Mouse (Mus musculus): Measurements from ENCODE around the gene Epb41l2.

The Epb41l2 gene

DNA sequence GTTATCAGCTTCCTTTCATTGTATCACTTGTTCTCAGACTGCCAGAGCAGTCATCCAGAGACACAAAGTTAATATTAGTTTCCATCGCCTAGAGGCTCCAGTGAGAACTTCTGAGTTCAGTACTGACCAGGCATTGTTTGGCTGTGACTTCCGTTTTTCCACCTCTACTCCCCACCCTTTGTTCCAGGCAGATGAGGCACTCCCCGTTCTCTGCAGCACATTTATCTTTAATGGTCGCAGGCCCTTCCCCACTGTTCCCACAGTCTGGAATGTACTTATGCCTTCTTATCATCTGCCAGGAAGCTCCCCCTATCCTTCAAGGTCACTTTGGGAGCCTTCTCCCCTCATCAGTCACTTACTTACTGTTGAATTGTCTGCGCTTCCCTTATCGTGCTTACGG lies 67.9 kb downstream of the Epb41l2 start:
- Histone ChIP-seq H3K4me3 (replicated peaks; ENCODE audit: low read length) (peak overlapping the region; percentile 45), H3K27me3 (ENCODE audit: insufficient read depth, low read length) (no peaks in the 10 kb centered on the region), H3K36me3 (ENCODE audit: insufficient read depth, low read length) (0 out of 2 replicates have a peak, but pooled peaks cover 3% of the 10 kb centered on the region), H3K9me3 (ENCODE audit: low read length) (no peaks in the 10 kb centered on the region), H3K4me1 (replicated peaks; ENCODE audit: low read depth, low read length) (peaks cover 47% of the 10 kb centered on the region)
- TF ChIP-seq NANOG (IDR thresholded peaks at IDR 0.05; ENCODE audit: borderline replicate concordance, low read length) (peak; percentile 33; the same call in 1 of the 2 replicates), POU5F1 (IDR thresholded peaks at IDR 0.05; ENCODE audit: borderline replicate concordance, low read length) (no peak)

DNA sequence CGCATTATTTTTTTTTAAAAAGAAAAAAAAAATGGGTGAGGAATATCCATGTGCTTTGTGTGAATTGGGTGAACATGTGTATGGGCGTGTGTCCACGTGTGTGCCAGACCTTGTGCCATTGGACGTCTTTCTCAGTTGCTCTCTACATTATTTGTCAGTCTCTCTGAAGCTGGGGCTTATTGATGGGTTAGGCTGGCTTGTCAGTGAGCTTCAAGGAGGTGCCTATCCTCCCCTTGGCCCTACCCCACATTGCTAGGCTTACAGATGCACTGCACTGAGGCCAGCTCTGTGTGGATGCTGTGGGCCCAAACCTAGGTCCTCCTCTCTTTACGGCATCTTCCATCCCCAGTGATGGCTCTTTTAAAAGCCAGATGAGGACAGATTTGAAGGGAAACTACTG lies 69.1 kb downstream of the Epb41l2 start:
- 0 out of 2 replicates have a peak, but pooled peaks cover 3% of the 10 kb centered on the region for H3K36me3 ChIP-seq (ENCODE audit: insufficient read depth, low read length)
- no peaks in the 10 kb centered on the region for H3K27me3 ChIP-seq (ENCODE audit: insufficient read depth, low read length)
- no peaks in the 10 kb centered on the region for H3K9me3 ChIP-seq (ENCODE audit: low read length)
- H3K4me1 ChIP-seq (replicated peaks; ENCODE audit: low read depth, low read length), result peaks cover 58% of the 10 kb centered on the region
- TF ChIP-seq NANOG (IDR thresholded peaks at IDR 0.05; ENCODE audit: borderline replicate concordance, low read length) (no peak), CTCF (conservative IDR thresholded peaks at IDR 0.05; ENCODE audit: low read length) (no peak), POU5F1 (IDR thresholded peaks at IDR 0.05; ENCODE audit: borderline replicate concordance, low read length) (no peak)
- H3K4me3 ChIP-seq (replicated peaks; ENCODE audit: low read length), result no peak overlapping the region

DNA sequence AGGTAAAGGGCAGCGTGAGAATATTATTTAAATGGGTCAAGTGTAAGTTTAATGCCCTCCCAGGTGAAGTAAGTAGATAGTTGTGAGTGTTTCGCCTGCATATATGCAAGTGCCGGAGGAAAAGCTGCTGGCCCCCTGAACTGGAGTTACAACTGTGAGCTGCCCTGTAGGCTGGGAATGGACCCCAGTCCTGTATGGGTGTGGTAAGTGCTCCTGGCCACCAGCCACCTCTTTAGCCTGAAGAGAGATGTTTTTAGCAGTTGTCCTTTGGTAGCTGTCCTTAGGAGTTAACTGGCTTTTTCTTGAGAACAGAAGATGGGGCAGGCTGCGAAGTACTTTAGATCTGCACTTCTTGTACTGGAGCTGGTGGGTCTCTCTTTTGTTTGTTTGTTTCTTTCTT lies 69.7 kb downstream of the Epb41l2 start:
- Histone ChIP-seq H3K4me1 (replicated peaks; ENCODE audit: low read depth, low read length) (peaks cover 64% of the 10 kb centered on the region), H3K36me3 (ENCODE audit: insufficient read depth, low read length) (0 out of 2 replicates have a peak, but pooled peaks cover 3% of the 10 kb centered on the region), H3K9me3 (ENCODE audit: low read length) (no peaks in the 10 kb centered on the region), H3K27me3 (ENCODE audit: insufficient read depth, low read length) (no peaks in the 10 kb centered on the region), H3K4me3 (replicated peaks; ENCODE audit: low read length) (no peak overlapping the region)
- TF ChIP-seq POU5F1 (IDR thresholded peaks at IDR 0.05; ENCODE audit: borderline replicate concordance, low read length) (no peak), CTCF (conservative IDR thresholded peaks at IDR 0.05; ENCODE audit: low read length) (no peak), NANOG (IDR thresholded peaks at IDR 0.05; ENCODE audit: borderline replicate concordance, low read length) (no peak)

DNA sequence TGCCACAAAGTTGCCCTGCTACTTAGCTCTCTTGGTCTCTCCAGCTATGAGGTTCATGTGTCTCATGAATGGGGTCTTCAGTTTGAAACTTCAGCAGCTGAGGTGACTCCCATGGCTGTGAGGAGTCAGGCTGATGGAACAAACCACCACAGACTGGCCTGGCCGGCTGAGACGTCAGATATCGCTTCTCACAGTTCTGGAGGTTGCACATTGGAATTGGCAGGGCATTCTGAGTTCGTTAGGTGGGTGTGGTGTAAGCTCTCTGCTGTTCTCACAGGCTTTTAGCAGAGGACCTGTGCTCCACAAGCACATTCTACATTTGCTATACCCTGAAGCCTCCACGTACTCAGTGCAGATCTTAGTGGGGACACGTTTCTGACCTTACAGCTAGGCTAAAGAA lies 71.3 kb downstream of the Epb41l2 start:
- Histone ChIP-seq H3K36me3 (ENCODE audit: insufficient read depth, low read length) (0 out of 2 replicates have a peak, but pooled peaks cover 3% of the 10 kb centered on the region), H3K4me1 (replicated peaks; ENCODE audit: low read depth, low read length) (peaks cover 76% of the 10 kb centered on the region), H3K4me3 (replicated peaks; ENCODE audit: low read length) (no peak overlapping the region), H3K9me3 (ENCODE audit: low read length) (no peaks in the 10 kb centered on the region), H3K27me3 (ENCODE audit: insufficient read depth, low read length) (no peaks in the 10 kb centered on the region)
- TF ChIP-seq NANOG (IDR thresholded peaks at IDR 0.05; ENCODE audit: borderline replicate concordance, low read length) (no peak), POU5F1 (IDR thresholded peaks at IDR 0.05; ENCODE audit: borderline replicate concordance, low read length) (no peak), CTCF (conservative IDR thresholded peaks at IDR 0.05; ENCODE audit: low read length) (no peak)

- Histone ChIP-seq H3K27me3 (ENCODE audit: insufficient read depth, low read length) (no peaks in the 10 kb centered on the region), H3K4me3 (replicated peaks; ENCODE audit: low read length) (peak overlapping the region; percentile 77), H3K4me1 (replicated peaks; ENCODE audit: low read depth, low read length) (peaks cover 69% of the 10 kb centered on the region), H3K36me3 (ENCODE audit: insufficient read depth, low read length) (peaks cover 9% of the 10 kb centered on the region; the same call in 1 of the 2 replicates), H3K9me3 (ENCODE audit: low read length) (no peaks in the 10 kb centered on the region)
- TF ChIP-seq CTCF (conservative IDR thresholded peaks at IDR 0.05; ENCODE audit: low read length), result no peak
- TF ChIP-seq POU5F1 (IDR thresholded peaks at IDR 0.05; ENCODE audit: borderline replicate concordance, low read length), result no peak
- TF ChIP-seq NANOG (IDR thresholded peaks at IDR 0.05; ENCODE audit: borderline replicate concordance, low read length), result no peak
Observed at GRCm38 (mm10) chr10:25432351-25432750, 72.8 kb downstream of the Epb41l2 start.

GRCm38 (mm10) chr10:25432938-25433337 lies 73.3 kb downstream of the Epb41l2 start:
- H3K36me3 ChIP-seq (ENCODE audit: insufficient read depth, low read length), result peaks cover 9% of the 10 kb centered on the region; the same call in 1 of the 2 replicates
- H3K4me1 ChIP-seq (replicated peaks; ENCODE audit: low read depth, low read length), result peaks cover 68% of the 10 kb centered on the region
- TF ChIP-seq POU5F1 (IDR thresholded peaks at IDR 0.05; ENCODE audit: borderline replicate concordance, low read length) (no peak), NANOG (IDR thresholded peaks at IDR 0.05; ENCODE audit: borderline replicate concordance, low read length) (no peak), CTCF (conservative IDR thresholded peaks at IDR 0.05; ENCODE audit: low read length) (no peak)
- H3K9me3 ChIP-seq (ENCODE audit: low read length), result no peaks in the 10 kb centered on the region
- H3K4me3 ChIP-seq (replicated peaks; ENCODE audit: low read length), result peak overlapping the region; percentile 77
- no peaks in the 10 kb centered on the region for H3K27me3 ChIP-seq (ENCODE audit: insufficient read depth, low read length)

DNA sequence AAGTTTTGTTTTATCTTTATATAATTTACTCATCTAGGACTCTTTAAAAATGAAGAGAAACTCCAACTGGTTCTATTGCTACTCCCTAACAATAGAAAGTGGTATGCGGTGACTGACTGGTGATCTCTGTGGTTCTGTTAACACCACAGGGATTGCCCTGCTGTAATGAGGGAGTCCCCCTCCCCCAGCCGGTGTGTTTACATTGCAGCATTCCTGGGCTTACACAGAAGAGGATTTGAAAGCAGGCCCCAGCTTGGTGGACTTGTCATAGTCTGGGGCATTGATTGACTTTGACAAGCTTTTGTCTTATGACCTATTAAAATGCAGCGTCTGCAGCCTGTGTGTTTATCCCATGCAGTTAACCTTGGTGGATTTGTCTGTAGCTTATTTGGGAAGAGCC lies 73.9 kb downstream of the Epb41l2 start:
- no peaks in the 10 kb centered on the region for H3K9me3 ChIP-seq (ENCODE audit: low read length)
- peaks cover 68% of the 10 kb centered on the region for H3K4me1 ChIP-seq (replicated peaks; ENCODE audit: low read depth, low read length)
- no peak overlapping the region for H3K4me3 ChIP-seq (replicated peaks; ENCODE audit: low read length)
- H3K36me3 ChIP-seq (ENCODE audit: insufficient read depth, low read length), result peaks cover 9% of the 10 kb centered on the region; the same call in 1 of the 2 replicates
- H3K27me3 ChIP-seq (ENCODE audit: insufficient read depth, low read length), result no peaks in the 10 kb centered on the region
- TF ChIP-seq NANOG (IDR thresholded peaks at IDR 0.05; ENCODE audit: borderline replicate concordance, low read length) (no peak), CTCF (conservative IDR thresholded peaks at IDR 0.05; ENCODE audit: low read length) (no peak), POU5F1 (IDR thresholded peaks at IDR 0.05; ENCODE audit: borderline replicate concordance, low read length) (no peak)

DNA sequence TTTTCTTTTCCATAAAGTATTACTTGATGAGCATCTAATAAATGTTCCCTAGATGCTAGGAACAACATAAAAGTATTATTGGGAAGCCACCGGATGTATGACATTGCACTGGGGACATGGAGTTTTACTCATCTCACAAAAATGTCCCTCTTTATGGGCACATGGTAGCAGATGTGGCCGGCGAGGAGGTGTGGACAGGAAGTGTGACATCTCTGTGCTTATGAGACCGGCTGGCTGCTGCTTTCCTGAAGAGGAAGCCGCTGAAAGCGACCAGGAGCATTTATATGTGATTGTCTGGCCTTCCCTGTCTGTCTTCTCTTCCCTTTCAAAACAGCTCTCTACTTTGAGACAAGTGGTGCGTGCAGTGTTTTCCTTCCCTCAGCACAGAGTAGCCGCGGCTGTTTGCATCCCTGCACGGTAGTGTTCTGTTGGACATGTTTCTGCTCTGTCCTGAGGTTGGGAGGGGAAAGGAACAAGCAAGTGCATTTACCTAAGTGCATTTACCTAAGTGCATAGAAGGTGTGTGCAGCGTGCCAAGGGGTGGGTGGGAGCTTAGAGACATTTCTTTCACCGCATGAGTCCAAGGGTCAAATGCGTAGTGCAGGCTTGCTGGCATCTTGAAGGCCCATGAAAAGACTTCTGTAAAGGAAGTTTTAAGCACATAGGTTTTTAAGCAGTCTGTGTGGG lies 74.9 kb downstream of the Epb41l2 start:
- Histone ChIP-seq H3K36me3 (ENCODE audit: insufficient read depth, low read length) (peaks cover 9% of the 10 kb centered on the region; the same call in 1 of the 2 replicates), H3K4me1 (replicated peaks; ENCODE audit: low read depth, low read length) (peaks cover 69% of the 10 kb centered on the region)
- no peak for TF ChIP-seq NANOG (IDR thresholded peaks at IDR 0.05; ENCODE audit: borderline replicate concordance, low read length)
- TF ChIP-seq CTCF (conservative IDR thresholded peaks at IDR 0.05; ENCODE audit: low read length), result no peak
- no peak for TF ChIP-seq POU5F1 (IDR thresholded peaks at IDR 0.05; ENCODE audit: borderline replicate concordance, low read length)

More for the DNA sequence above, 74.9 kb downstream of the Epb41l2 start:
- H3K4me3 ChIP-seq (replicated peaks; ENCODE audit: low read length), result no peak overlapping the region
- no peaks in the 10 kb centered on the region for H3K27me3 ChIP-seq (ENCODE audit: insufficient read depth, low read length)
- H3K9me3 ChIP-seq (ENCODE audit: low read length), result no peaks in the 10 kb centered on the region

All from E14TG2a.4 (cell line).